Mouse (Mus musculus) stomach, postnatal 0 days (tissue): ENCODE data around the gene Skida1. TPM values are rescaled to one million over a fixed set of nuclear protein-coding genes. Genes with fewer than 3 reads are reported as not detected.
A peak's percentile ranks its signal among the peaks of the same experiment; 100 is the strongest.
"Not testable (repeated sequence)": the region's sequence is repeated elsewhere in the genome, so short reads cannot be mapped to it uniquely, and the experiment has no call there.

Experiments
- ATAC-seq: fragments of 200-750 bp; cut with Nextera tagmentation; 2 replicates; pipeline ENCODE4 v1.8.0; 2017; ENCODE audit not compliant: low FRiP score, low TSS enrichment
- DNase-seq: peaks from one replicate; pipeline ENCODE4 v3.0.0-alpha.2; 2016; ENCODE audit warnings: low spot score
- H3K27ac ChIP-seq: fragments of 300-500 bp; sonication (generic); replicated peaks from 2 replicates; pipeline ENCODE4 v1.5.1; 2014; ENCODE audit warnings: mild to moderate bottlenecking, control low read depth
- H3K27me3 ChIP-seq: fragments of 300-500 bp; sonication (generic); 2 replicates; pipeline ENCODE4 v1.6.1; 2014; ENCODE audit warnings: low read length; ENCODE audit not compliant: control insufficient read depth, insufficient read depth
- H3K36me3 ChIP-seq: fragments of 300-500 bp; sonication (generic); 2 replicates; pipeline ENCODE4 v1.6.1; 2014; ENCODE audit warnings: low read length, mixed read lengths; ENCODE audit not compliant: control insufficient read depth, insufficient read depth
- H3K4me1 ChIP-seq: fragments of 300-500 bp; sonication (generic); replicated peaks from 2 replicates; pipeline ENCODE4 v1.6.1; 2014; ENCODE audit warnings: antibody characterized with exemption; ENCODE audit not compliant: control insufficient read depth, insufficient read depth
- H3K4me2 ChIP-seq: fragments of 300-500 bp; sonication (generic); replicated peaks from 2 replicates; pipeline ENCODE4 v1.6.1; 2014; ENCODE audit warnings: low read depth, mild to moderate bottlenecking, control low read depth, moderate library complexity
- H3K4me3 ChIP-seq: fragments of 300-500 bp; sonication (generic); 2 replicates; pipeline ENCODE4 v1.5.1; 2014; ENCODE audit warnings: low read depth, low read length, control low read depth
- H3K9ac ChIP-seq: fragments of 300-500 bp; sonication (generic); 2 replicates; pipeline ENCODE4 v1.6.1; 2014; ENCODE audit warnings: mild to moderate bottlenecking, low read length, control low read depth, mixed read lengths
- H3K9me3 ChIP-seq: fragments of 300-500 bp; sonication (generic); 2 replicates; pipeline ENCODE4 v1.6.1; 2016; ENCODE audit warnings: low read length; ENCODE audit not compliant: control insufficient read depth
- CTCF ChIP-seq: IDR thresholded peaks from 2 replicates; pipeline ENCODE4 v1.5.1; 2016; ENCODE audit warnings: antibody characterized with exemption, low read depth, mild to moderate bottlenecking, moderate library complexity
- EP300 ChIP-seq: optimal IDR thresholded peaks from 2 replicates; pipeline ENCODE3; 2016; ENCODE audit warnings: antibody characterized with exemption
- WGBS: fragments of 180-500 bp; shearing (Covaris S2); extraction: QIAGEN DNeasy Blood & Tissue Kit; methylation state at CpG from one replicate; pipeline ENCODE4 v1.1.7; 2014; 5-methylcytosine and 5-hydroxymethylcytosine counted together
- polyA plus RNA-seq: library from polyadenylated mRNA; unstranded; fragments of >200 nt; fragmentation: Nextera tagmentation; extraction: Ambion mirVana; gene quantifications from 2 replicates; pipeline ENCODE4 v1.2.1, GENCODE M21; 2015

Gene Skida1
- 1.5 and 1.9 TPM in 2 replicates for polyA plus RNA-seq

DNA sequence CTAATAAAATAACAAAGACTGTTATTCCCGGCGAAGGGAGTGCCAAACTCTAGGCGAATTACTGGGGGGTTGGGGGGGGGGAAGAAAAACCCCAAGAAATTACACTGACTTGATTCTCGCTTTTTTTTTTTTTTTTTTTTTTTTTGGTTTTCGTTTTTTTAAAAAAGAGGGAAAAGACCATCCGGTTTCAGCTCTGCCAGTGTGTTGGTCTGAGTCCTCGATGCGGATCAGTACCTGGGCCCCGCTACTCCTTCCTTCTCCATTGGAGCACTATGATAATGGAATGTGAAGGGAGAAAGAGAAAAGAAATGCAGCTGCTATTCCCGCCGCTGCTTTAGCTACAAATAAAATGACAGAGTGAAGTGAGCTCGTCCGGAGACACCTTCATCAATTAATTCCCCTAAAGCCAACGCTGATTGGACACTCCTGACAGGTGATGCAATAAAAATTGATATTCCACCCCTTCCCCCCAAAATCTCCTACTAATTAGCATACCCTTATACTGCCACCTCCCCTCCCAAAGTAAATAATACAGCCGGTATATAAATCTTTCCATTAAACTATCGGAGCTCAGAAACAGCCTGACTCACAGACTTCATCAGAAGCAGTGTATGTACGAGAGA lies at the start of gene Skida1:
Skida1 (minus strand) TSS at position 599 of the 623 bp plus-strand sequence.
- WGBS = 2% methylated on average over 17 of the region's 17 CpGs
- Histone ChIP-seq H3K36me3 (no peaks in the 10 kb centered on the region), H3K9ac (peak within 1 kb of the TSS; percentile 90), H3K27ac (peak within 1 kb of the TSS; percentile 98), H3K4me3 (peak within 1 kb of the TSS; percentile 78), H3K4me1 (0 out of 2 replicates have a peak, but pooled peaks cover 3% of the 10 kb centered on the region), H3K27me3 (no peaks in the 10 kb centered on the region), H3K4me2 (peak within 1 kb of the TSS; percentile 78), H3K9me3 (no peaks in the 10 kb centered on the region)
- no peak for DNase-seq
- TF ChIP-seq CTCF = no peak
- TF ChIP-seq EP300 = no peak
- 0 out of 2 replicates have a peak, but pooled peaks have one; percentile 11 for ATAC-seq

DNA sequence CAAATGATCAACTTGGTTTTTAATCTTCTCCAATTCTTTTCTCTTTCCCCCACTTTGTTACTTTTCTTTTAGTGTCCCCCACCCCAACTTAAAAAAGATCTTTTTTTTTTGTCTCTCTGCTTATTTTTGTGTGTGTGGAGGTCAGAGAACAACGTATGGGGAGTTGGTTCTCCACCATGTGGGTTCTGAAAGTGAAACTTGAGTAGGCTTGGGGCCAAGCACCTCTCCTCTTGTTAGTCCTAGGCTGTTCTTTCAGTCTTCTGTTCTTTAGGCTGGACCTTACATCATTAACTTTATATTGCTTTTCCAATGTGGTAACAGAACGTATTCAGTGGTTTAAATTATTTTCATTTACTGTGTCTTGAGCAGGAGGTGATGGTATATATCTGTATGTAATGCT lies 47.0 kb upstream of the Skida1 start:
- Histone ChIP-seq H3K9me3 (no peaks in the 10 kb centered on the region), H3K4me3 (no peak overlapping the region), H3K36me3 (no peaks in the 10 kb centered on the region), H3K4me2 (no peak overlapping the region), H3K9ac (no peak overlapping the region), H3K27me3 (no peaks in the 10 kb centered on the region), H3K27ac (no peak overlapping the region), H3K4me1 (no peaks in the 10 kb centered on the region)
- no peak for TF ChIP-seq CTCF
- TF ChIP-seq EP300 = no peak
- ATAC-seq (no peak), DNase-seq (no peak)
- WGBS = 50% methylated on average over 2 of the region's 2 CpGs

DNA sequence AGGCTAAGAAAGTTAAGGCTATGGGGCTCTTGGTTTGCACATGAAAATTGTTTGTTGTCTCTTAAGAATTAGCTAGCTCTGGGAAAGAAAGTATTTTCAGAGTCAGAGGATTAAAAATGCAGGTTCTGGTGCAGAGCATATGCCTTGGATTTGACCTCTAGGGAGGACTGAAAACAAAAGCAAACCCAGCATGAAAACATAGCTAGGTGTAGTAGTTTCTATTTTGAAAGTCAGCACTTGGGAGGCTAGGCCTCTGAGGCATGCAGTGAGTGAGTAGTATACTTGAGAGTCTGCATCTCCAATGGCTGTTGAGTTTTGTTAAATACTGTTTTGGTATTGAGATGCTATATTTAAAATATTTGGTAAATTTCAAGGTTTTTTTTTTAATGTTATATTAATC lies 45.5 kb upstream of the Skida1 start:
- no peak overlapping the region for H3K27ac ChIP-seq
- H3K4me2 ChIP-seq = no peak overlapping the region
- H3K4me3 ChIP-seq = no peak overlapping the region
- DNase-seq (no peak), ATAC-seq (no peak)
- no peaks in the 10 kb centered on the region for H3K27me3 ChIP-seq
- no peaks in the 10 kb centered on the region for H3K36me3 ChIP-seq
- H3K9me3 ChIP-seq = no peaks in the 10 kb centered on the region
- H3K9ac ChIP-seq = no peak overlapping the region
- TF ChIP-seq CTCF (no peak), EP300 (no peak)
- H3K4me1 ChIP-seq = no peaks in the 10 kb centered on the region

DNA sequence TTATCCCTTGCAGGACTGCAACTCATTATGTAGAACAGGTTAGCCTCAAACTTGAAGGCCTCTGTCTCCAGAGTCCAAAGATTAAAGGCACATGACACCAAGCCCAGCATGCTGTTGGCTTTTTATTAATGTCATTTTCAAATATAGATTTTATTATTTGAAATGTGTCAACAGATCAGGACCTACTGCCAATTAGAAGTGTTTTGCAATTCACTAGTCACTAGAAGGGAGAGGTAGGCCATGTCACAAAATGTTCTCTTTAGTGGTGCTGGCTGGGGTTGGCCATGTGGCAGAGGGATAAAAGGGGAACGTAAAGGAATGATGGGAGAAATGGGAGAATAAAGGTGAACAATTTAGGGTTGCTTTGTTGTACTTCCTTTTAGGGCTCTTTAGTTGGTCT lies 45.0 kb upstream of the Skida1 start:
- H3K4me1 ChIP-seq = no peaks in the 10 kb centered on the region
- TF ChIP-seq EP300 (no peak), CTCF (no peak)
- no peaks in the 10 kb centered on the region for H3K27me3 ChIP-seq
- H3K4me3 ChIP-seq = no peak overlapping the region
- no peak overlapping the region for H3K4me2 ChIP-seq
- no peak overlapping the region for H3K9ac ChIP-seq
- no peak for DNase-seq
- 91% methylated on average over 1 of the region's 1 CpGs for WGBS
- H3K36me3 ChIP-seq = no peaks in the 10 kb centered on the region
- H3K9me3 ChIP-seq = no peaks in the 10 kb centered on the region
- no peak for ATAC-seq
- H3K27ac ChIP-seq = no peak overlapping the region

DNA sequence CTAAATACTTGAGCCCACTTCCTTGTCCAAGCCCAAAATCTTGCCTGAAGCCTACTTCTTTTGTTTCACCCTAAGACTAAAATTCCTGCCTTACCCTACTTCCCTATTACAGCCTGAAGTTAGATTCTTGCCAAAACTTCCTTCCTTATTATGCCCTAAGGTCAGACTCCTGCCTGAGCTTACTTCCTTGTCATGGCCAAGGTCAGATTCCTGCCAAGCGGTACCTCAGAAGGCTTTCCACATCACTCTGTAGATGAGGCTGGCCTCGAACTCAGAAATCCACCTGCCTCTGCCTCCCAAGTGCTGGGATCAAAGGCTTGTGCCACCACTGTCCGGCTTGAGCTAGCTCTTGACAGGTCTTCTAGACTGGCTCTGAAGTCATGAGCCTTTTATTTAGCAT lies 38.8 kb upstream of the Skida1 start:
- not testable (repeated sequence) for ATAC-seq, H3K9me3 ChIP-seq, H3K4me3 ChIP-seq, H3K4me1 ChIP-seq, DNase-seq, H3K4me2 ChIP-seq, H3K9ac ChIP-seq, H3K27ac ChIP-seq, H3K27me3 ChIP-seq
- H3K36me3 ChIP-seq = peaks cover 15% of the 10 kb centered on the region; the same call in 1 of the 2 replicates
- 92% methylated on average over 3 of the region's 3 CpGs for whole genome bisulfite sequencing

DNA sequence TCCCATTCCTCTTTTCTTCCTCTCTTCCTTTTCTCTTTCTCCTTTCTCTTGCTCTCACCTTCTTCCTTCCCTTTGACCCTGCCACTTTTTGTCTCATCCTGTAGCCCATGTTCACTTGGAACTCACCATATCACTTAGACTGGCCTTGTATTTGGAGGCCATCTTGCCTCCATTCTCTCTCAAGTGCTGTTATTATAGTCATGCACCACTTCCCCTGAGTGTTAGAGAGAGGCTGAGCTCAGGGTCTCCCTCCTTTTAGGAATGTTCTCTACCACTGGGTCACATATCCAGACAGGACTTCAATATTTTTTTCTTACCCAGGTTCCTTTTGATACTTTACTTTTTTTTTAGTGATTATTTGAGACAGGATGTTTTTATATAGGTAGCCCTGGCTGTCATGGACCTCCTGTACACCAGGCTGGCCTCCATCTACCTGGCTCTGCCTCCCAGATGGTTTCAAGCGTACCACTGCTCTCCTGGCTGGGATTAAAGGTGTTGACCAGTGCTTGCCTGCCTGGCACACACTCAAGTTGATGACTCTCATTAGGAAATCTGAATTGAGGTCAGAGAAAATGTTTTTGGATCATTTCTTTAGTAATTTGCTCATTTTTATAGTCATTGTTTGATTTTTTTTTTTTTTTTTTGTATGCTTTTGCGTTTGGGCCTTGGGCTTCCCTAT lies 31.5 kb upstream of the Skida1 start:
- H3K36me3 ChIP-seq = peaks cover 14% of the 10 kb centered on the region; the same call in 1 of the 2 replicates

More for the DNA sequence above, 31.5 kb upstream of the Skida1 start:
- no peak overlapping the region for H3K9ac ChIP-seq
- DNase-seq (no peak), ATAC-seq (no peak)
- H3K4me2 ChIP-seq = no peak overlapping the region
- TF ChIP-seq CTCF (no peak), EP300 (no peak)
- no peaks in the 10 kb centered on the region for H3K27me3 ChIP-seq
- H3K4me3 ChIP-seq = no peak overlapping the region
- H3K9me3 ChIP-seq = no peaks in the 10 kb centered on the region
- 78% methylated on average over 2 of the region's 2 CpGs for WGBS
- no peaks in the 10 kb centered on the region for H3K4me1 ChIP-seq
- H3K27ac ChIP-seq = no peak overlapping the region
